Comparison of ENCODE assay signal across 28 mouse cellular contexts in genomic region chr2:125375926-125376325, GRCm38 (mm10).
"Had no signal": no experiment of that assay in that cellular context is flagged by ENCODE, and none has a peak within 500 bp of the region (broad histone marks: within the 10 kb centered on the region; RNA-seq: fewer than 3 reads in every experiment).

No protein-coding gene starts in this region.

- H3K9me3 ChIP-seq: embryonic facial prominence, embryonic 10.5 days; embryonic facial prominence, embryonic 12.5 days; embryonic facial prominence, embryonic 13.5 days; embryonic facial prominence, embryonic 15.5 days; forebrain, embryonic 10.5 days; forebrain, embryonic 12.5 days; forebrain, embryonic 13.5 days; forebrain, embryonic 15.5 days had no signal

- DNase-seq: cerebellum, adult 2 months; cerebellum, adult 8-10 months; cerebellum, adult 9-10 months; cerebellum, adult 9-11 months; cerebellum, postnatal 10 days; cerebellum, postnatal 14 days; cerebellum, postnatal 25 days; cerebellum, postnatal 36 days; embryo, embryonic 11 days; forebrain, postnatal 0 days; gastrocnemius, adult 2 months; gastrocnemius, postnatal 10 days; gastrocnemius, postnatal 14 days; gastrocnemius, postnatal 25 days; gastrocnemius, postnatal 36 days; heart, adult 18-20 months; heart, adult 2 months had no signal

- H3K4me1 ChIP-seq: embryonic facial prominence, embryonic 12.5 days; embryonic facial prominence, embryonic 13.5 days; embryonic facial prominence, embryonic 15.5 days; forebrain, embryonic 12.5 days; forebrain, embryonic 13.5 days; forebrain, embryonic 15.5 days had no signal

- H3K9ac ChIP-seq: embryonic facial prominence, embryonic 12.5 days; embryonic facial prominence, embryonic 13.5 days; embryonic facial prominence, embryonic 15.5 days; forebrain, embryonic 12.5 days; forebrain, embryonic 13.5 days; forebrain, embryonic 15.5 days; forebrain, postnatal 0 days had no signal

- H3K27ac ChIP-seq: embryonic facial prominence, embryonic 10.5 days; embryonic facial prominence, embryonic 12.5 days; embryonic facial prominence, embryonic 13.5 days; embryonic facial prominence, embryonic 15.5 days; forebrain, embryonic 10.5 days; forebrain, embryonic 12.5 days; forebrain, embryonic 13.5 days; forebrain, embryonic 15.5 days; gastrocnemius, adult 2 months; heart, adult 2 months had no signal

- H3K4me2 ChIP-seq: embryonic facial prominence, embryonic 12.5 days; embryonic facial prominence, embryonic 13.5 days; embryonic facial prominence, embryonic 15.5 days; forebrain, embryonic 12.5 days; forebrain, embryonic 13.5 days; forebrain, embryonic 15.5 days had no signal

- H3K27me3 ChIP-seq: embryonic facial prominence, embryonic 12.5 days; embryonic facial prominence, embryonic 13.5 days; embryonic facial prominence, embryonic 15.5 days; forebrain, embryonic 12.5 days; forebrain, embryonic 13.5 days; forebrain, embryonic 15.5 days had no signal

- ATAC-seq: forebrain, embryonic 13.5 days; forebrain, embryonic 14.5 days; forebrain, embryonic 15.5 days; forebrain, embryonic 16.5 days; forebrain, postnatal 0 days had no signal

- H3K4me3 ChIP-seq: embryonic facial prominence, embryonic 10.5 days; embryonic facial prominence, embryonic 12.5 days; embryonic facial prominence, embryonic 13.5 days; embryonic facial prominence, embryonic 15.5 days; erythroblast, embryonic 14.5 days; forebrain, embryonic 10.5 days; forebrain, embryonic 12.5 days; forebrain, embryonic 13.5 days; forebrain, embryonic 15.5 days; gastrocnemius, adult 2 months; heart, adult 2 months had no signal
